Mouse (Mus musculus) forebrain, embryonic 12.5 days (tissue): ENCODE results near the gene Srd5a3. TPM values are rescaled to one million over a fixed set of nuclear protein-coding genes. Genes with fewer than 3 reads are reported as not detected.
"Not testable (repeated sequence)": the region's sequence is repeated elsewhere in the genome, so short reads cannot be mapped to it uniquely, and the experiment has no call there.

Experiments used
- ATAC-seq: fragments of 200-750 bp; cut with Nextera tagmentation; 2 replicates; pipeline ENCODE4 v1.8.0; 2017; ENCODE audit warnings: moderate TSS enrichment; ENCODE audit not compliant: low FRiP score
- H3K27ac ChIP-seq: fragments of 300-500 bp; sonication (generic); 2 replicates; pipeline ENCODE4 v1.5.1; 2016; ENCODE audit warnings: mild to moderate bottlenecking
- H3K27me3 ChIP-seq: fragments of 300-500 bp; sonication (generic); 2 replicates; pipeline ENCODE4 v1.6.1; 2016; ENCODE audit warnings: mild to moderate bottlenecking
- H3K36me3 ChIP-seq: fragments of 300-500 bp; sonication (generic); replicated peaks from 2 replicates; pipeline ENCODE4 v1.6.1; 2016; ENCODE audit warnings: mild to moderate bottlenecking
- H3K4me1 ChIP-seq: fragments of 300-500 bp; sonication (generic); 2 replicates; pipeline ENCODE4 v1.6.1; 2016
- H3K4me2 ChIP-seq: fragments of 300-500 bp; sonication (generic); 2 replicates; pipeline ENCODE4 v1.6.1; 2016; ENCODE audit warnings: mild to moderate bottlenecking, moderate library complexity
- H3K4me3 ChIP-seq: fragments of 300-500 bp; sonication (generic); replicated peaks from 2 replicates; pipeline ENCODE4 v1.5.1; 2016; ENCODE audit warnings: mild to moderate bottlenecking
- H3K9ac ChIP-seq: fragments of 300-500 bp; sonication (generic); 2 replicates; pipeline ENCODE4 v1.6.1; 2016; ENCODE audit warnings: mild to moderate bottlenecking
- H3K9me3 ChIP-seq: fragments of 300-500 bp; sonication (generic); 2 replicates; pipeline ENCODE4 v1.6.1; 2016
- WGBS: fragments of 180-500 bp; shearing (Covaris S2); methylation state at CpG from one replicate; pipeline ENCODE4 v1.1.7; 2016; 5-methylcytosine and 5-hydroxymethylcytosine counted together
- polyA plus RNA-seq: library from polyadenylated mRNA; unstranded; fragments of >200 nt; fragmentation: Nextera tagmentation; extraction: Ambion mirVana; gene quantifications from 2 replicates; pipeline ENCODE4 v1.2.1, GENCODE M21; 2016

The Srd5a3 gene
- 15.7 and 16.5 TPM in 2 replicates for polyA plus RNA-seq

- Histone ChIP-seq H3K4me1 (peaks cover 15% of the 10 kb centered on the region), H3K9me3 (no peaks in the 10 kb centered on the region), H3K4me3 (peak within 1 kb of the TSS; percentile 75), H3K9ac (peak within 1 kb of the TSS; percentile 85), H3K4me2 (peak within 1 kb of the TSS; percentile 70), H3K27me3 (no peaks in the 10 kb centered on the region), H3K27ac (peak within 1 kb of the TSS; percentile 95), H3K36me3 (no peaks in the 10 kb centered on the region)
- WGBS: 1% methylated on average over 48 of the region's 69 CpGs
- peak; percentile 96 for ATAC-seq
Measured at GRCm38 (mm10) chr5:76139808-76140729, at the start of gene Srd5a3. TSS of gene Srd5a3 (plus strand) at chr5:76140271.

- not testable (repeated sequence) for H3K9ac ChIP-seq, H3K36me3 ChIP-seq, H3K4me3 ChIP-seq, H3K4me2 ChIP-seq, H3K9me3 ChIP-seq, H3K4me1 ChIP-seq, H3K27me3 ChIP-seq, ATAC-seq, H3K27ac ChIP-seq
- WGBS: 80% methylated on average over 5 of the region's 5 CpGs
Measured at GRCm38 (mm10) chr5:76103809-76104208, 36.3 kb upstream of the Srd5a3 start.

GRCm38 (mm10) chr5:76107306-76107705 is 32.8 kb upstream of the Srd5a3 start:
- no peak for ATAC-seq
- H3K4me1 ChIP-seq: no peaks in the 10 kb centered on the region
- H3K9me3 ChIP-seq: no peaks in the 10 kb centered on the region
- H3K36me3 ChIP-seq: no peaks in the 10 kb centered on the region
- H3K4me3 ChIP-seq: no peak overlapping the region
- 75% methylated on average over 5 of the region's 5 CpGs for WGBS
- no peak overlapping the region for H3K9ac ChIP-seq
- no peak overlapping the region for H3K4me2 ChIP-seq
- H3K27me3 ChIP-seq: no peaks in the 10 kb centered on the region
- H3K27ac ChIP-seq: no peak overlapping the region

- Histone ChIP-seq H3K27ac (no peak overlapping the region), H3K9ac (no peak overlapping the region), H3K4me1 (no peaks in the 10 kb centered on the region), H3K27me3 (no peaks in the 10 kb centered on the region), H3K36me3 (no peaks in the 10 kb centered on the region), H3K4me2 (no peak overlapping the region), H3K4me3 (no peak overlapping the region), H3K9me3 (no peaks in the 10 kb centered on the region)
- no peak for ATAC-seq
- 83% methylated on average over 3 of the region's 3 CpGs for WGBS
Measured at GRCm38 (mm10) chr5:76108496-76108895, 31.6 kb upstream of the Srd5a3 start.

GRCm38 (mm10) chr5:76111173-76111572 is 28.9 kb upstream of the Srd5a3 start:
- Histone ChIP-seq H3K27me3 (no peaks in the 10 kb centered on the region), H3K4me2 (no peak overlapping the region), H3K4me3 (no peak overlapping the region), H3K9ac (no peak overlapping the region), H3K4me1 (no peaks in the 10 kb centered on the region), H3K9me3 (no peaks in the 10 kb centered on the region), H3K36me3 (no peaks in the 10 kb centered on the region), H3K27ac (no peak overlapping the region)
- ATAC-seq: no peak
- 90% methylated on average over 3 of the region's 3 CpGs for WGBS

- Histone ChIP-seq H3K27ac (no peak overlapping the region), H3K4me3 (no peak overlapping the region), H3K4me2 (no peak overlapping the region), H3K4me1 (no peaks in the 10 kb centered on the region), H3K9me3 (no peaks in the 10 kb centered on the region), H3K27me3 (no peaks in the 10 kb centered on the region), H3K36me3 (no peaks in the 10 kb centered on the region), H3K9ac (no peak overlapping the region)
- WGBS: 87% methylated on average over 4 of the region's 4 CpGs
- ATAC-seq: no peak
Measured at GRCm38 (mm10) chr5:76112016-76112415, 28.1 kb upstream of the Srd5a3 start.

GRCm38 (mm10) chr5:76115436-76116041 is 24.5 kb upstream of the Srd5a3 start:
- WGBS: 87% methylated on average over 8 of the region's 8 CpGs

GRCm38 (mm10) chr5:76118441-76118840 is 21.6 kb upstream of the Srd5a3 start:
- 35% methylated on average over 7 of the region's 7 CpGs for WGBS
- no peaks in the 10 kb centered on the region for H3K36me3 ChIP-seq
- no peak for ATAC-seq
- H3K4me2 ChIP-seq: no peak overlapping the region
- H3K9me3 ChIP-seq: no peaks in the 10 kb centered on the region
- H3K4me1 ChIP-seq: no peaks in the 10 kb centered on the region
- no peak overlapping the region for H3K27ac ChIP-seq
- no peak overlapping the region for H3K9ac ChIP-seq
- no peak overlapping the region for H3K4me3 ChIP-seq
- H3K27me3 ChIP-seq: no peaks in the 10 kb centered on the region

More at GRCm38 (mm10) chr5:76115436-76116041, 24.5 kb upstream of the Srd5a3 start:
- Histone ChIP-seq H3K9me3 (no peaks in the 10 kb centered on the region), H3K4me2 (no peak overlapping the region), H3K4me1 (no peaks in the 10 kb centered on the region), H3K27me3 (no peaks in the 10 kb centered on the region), H3K36me3 (no peaks in the 10 kb centered on the region), H3K4me3 (no peak overlapping the region), H3K9ac (no peak overlapping the region), H3K27ac (no peak overlapping the region)
- no peak for ATAC-seq

- Histone ChIP-seq H3K36me3 (no peaks in the 10 kb centered on the region), H3K27ac (no peak overlapping the region), H3K9me3 (peaks cover 9% of the 10 kb centered on the region; the same call in 1 of the 2 replicates), H3K4me1 (no peaks in the 10 kb centered on the region), H3K4me3 (no peak overlapping the region), H3K9ac (no peak overlapping the region), H3K27me3 (no peaks in the 10 kb centered on the region), H3K4me2 (no peak overlapping the region)
- no peak for ATAC-seq
- 88% methylated on average over 5 of the region's 5 CpGs for WGBS
Measured at GRCm38 (mm10) chr5:76120634-76121033, 19.4 kb upstream of the Srd5a3 start.

GRCm38 (mm10) chr5:76127584-76128316 is 12.3 kb upstream of the Srd5a3 start:
- 87% methylated on average over 5 of the region's 5 CpGs for WGBS
- no peak for ATAC-seq
- H3K27me3 ChIP-seq: no peaks in the 10 kb centered on the region
- H3K9ac ChIP-seq: no peak overlapping the region
- no peak overlapping the region for H3K4me3 ChIP-seq
- no peaks in the 10 kb centered on the region for H3K36me3 ChIP-seq
- H3K4me2 ChIP-seq: no peak overlapping the region
- peaks cover 9% of the 10 kb centered on the region; the same call in 1 of the 2 replicates for H3K9me3 ChIP-seq
- H3K27ac ChIP-seq: no peak overlapping the region
- no peaks in the 10 kb centered on the region for H3K4me1 ChIP-seq

GRCm38 (mm10) chr5:76130292-76130691 is 9.8 kb upstream of the Srd5a3 start:
- no peak overlapping the region for H3K9ac ChIP-seq
- no peak overlapping the region for H3K4me3 ChIP-seq
- no peaks in the 10 kb centered on the region for H3K4me1 ChIP-seq
- no peaks in the 10 kb centered on the region for H3K9me3 ChIP-seq
- no peaks in the 10 kb centered on the region for H3K36me3 ChIP-seq
- WGBS: 63% methylated on average over 2 of the region's 2 CpGs
- no peak overlapping the region for H3K27ac ChIP-seq
- no peaks in the 10 kb centered on the region for H3K27me3 ChIP-seq
- no peak overlapping the region for H3K4me2 ChIP-seq
- no peak for ATAC-seq

GRCm38 (mm10) chr5:76131990-76132389 is 8.1 kb upstream of the Srd5a3 start:
- Histone ChIP-seq H3K36me3 (no peaks in the 10 kb centered on the region), H3K4me3 (no peak overlapping the region), H3K27ac (no peak overlapping the region), H3K27me3 (no peaks in the 10 kb centered on the region), H3K4me2 (no peak overlapping the region), H3K4me1 (no peaks in the 10 kb centered on the region), H3K9ac (no peak overlapping the region), H3K9me3 (no peaks in the 10 kb centered on the region)
- WGBS: 88% methylated on average over 4 of the region's 4 CpGs
- no peak for ATAC-seq
